Mouse (Mus musculus): ENCODE data around the gene Dock10. TPM values are rescaled to one million over a fixed set of nuclear protein-coding genes. Genes with fewer than 3 reads are reported as not detected.

The Dock10 gene
- polyA plus RNA-seq, 1 experiment from 2014 or later, result 4.2 TPM

GRCm38 (mm10) chr1:80643866-80644451, 114.4 kb downstream of the Dock10 start:
- no peak overlapping the region for H3K9ac ChIP-seq
- H3K4me2 ChIP-seq, result no peak overlapping the region
- H3K27me3 ChIP-seq (replicated peaks), result no peaks in the 10 kb centered on the region
- H3K36me3 ChIP-seq (replicated peaks), result no peaks in the 10 kb centered on the region
- H3K9me3 ChIP-seq, result no peaks in the 10 kb centered on the region
- H3K27ac ChIP-seq, result no peak overlapping the region
- H3K4me3 ChIP-seq, result no peak overlapping the region
- no peak for ATAC-seq (replicated peaks)
- H3K4me1 ChIP-seq, result no peaks in the 10 kb centered on the region
- 91% methylated on average over 4 of the region's 4 CpGs for WGBS

GRCm38 (mm10) chr1:80641832-80642231, 116.5 kb downstream of the Dock10 start:
- no peaks in the 10 kb centered on the region for H3K4me1 ChIP-seq
- 88% methylated on average over 3 of the region's 3 CpGs for WGBS
- H3K27me3 ChIP-seq (replicated peaks), result no peaks in the 10 kb centered on the region
- H3K9ac ChIP-seq, result no peak overlapping the region
- no peak overlapping the region for H3K27ac ChIP-seq
- H3K4me3 ChIP-seq, result no peak overlapping the region
- H3K9me3 ChIP-seq, result no peaks in the 10 kb centered on the region
- ATAC-seq (replicated peaks), result no peak
- H3K4me2 ChIP-seq, result no peak overlapping the region
- H3K36me3 ChIP-seq (replicated peaks), result no peaks in the 10 kb centered on the region

DNA sequence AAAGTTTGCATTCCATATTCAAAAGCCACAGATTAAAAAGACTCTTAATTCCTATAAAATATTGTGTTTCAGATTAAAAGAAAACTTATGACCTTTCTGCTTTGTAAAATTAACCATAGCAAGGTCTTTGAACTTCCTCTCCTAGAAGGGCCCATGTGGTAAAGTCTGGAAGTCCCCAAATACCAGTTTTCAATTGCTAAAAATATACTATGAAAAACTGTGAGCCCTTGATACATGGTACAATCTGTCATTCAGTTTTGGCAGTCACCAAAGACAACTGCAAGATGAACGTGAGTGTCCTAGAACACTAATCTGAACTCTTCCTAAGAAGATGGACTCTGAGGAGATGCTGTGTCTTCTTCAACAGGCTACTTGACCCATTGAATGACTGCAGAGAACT, 117.0 kb downstream of the Dock10 start:
- H3K4me3 ChIP-seq, result no peak overlapping the region
- H3K4me1 ChIP-seq, result no peaks in the 10 kb centered on the region
- H3K9me3 ChIP-seq, result no peaks in the 10 kb centered on the region
- no peak overlapping the region for H3K27ac ChIP-seq
- ATAC-seq (replicated peaks), result no peak
- H3K4me2 ChIP-seq, result no peak overlapping the region
- H3K36me3 ChIP-seq (replicated peaks), result no peaks in the 10 kb centered on the region
- H3K27me3 ChIP-seq (replicated peaks), result no peaks in the 10 kb centered on the region
- H3K9ac ChIP-seq, result no peak overlapping the region
- 88% methylated on average over 1 of the region's 1 CpGs for WGBS

DNA sequence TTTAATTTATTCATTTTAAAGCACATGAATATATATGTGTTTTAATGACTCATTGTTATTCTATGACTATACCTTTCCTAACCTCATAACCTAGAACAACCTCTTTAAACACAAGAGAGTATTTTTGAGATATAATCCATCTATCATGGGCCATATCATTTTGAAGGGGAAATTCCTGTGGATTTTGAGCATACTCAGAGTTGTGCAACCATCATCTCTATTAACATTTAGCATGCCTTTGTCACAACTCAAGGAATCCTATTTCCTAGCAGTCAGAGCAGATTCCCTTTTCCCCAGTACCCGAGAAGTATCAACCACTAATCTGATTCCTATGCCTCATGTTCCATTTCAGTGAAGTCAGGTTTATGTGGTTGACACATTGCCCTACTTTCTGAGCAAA, 118.8 kb downstream of the Dock10 start:
- Histone ChIP-seq H3K36me3 (replicated peaks) (no peaks in the 10 kb centered on the region), H3K4me2 (no peak overlapping the region), H3K4me1 (no peaks in the 10 kb centered on the region), H3K9ac (no peak overlapping the region), H3K9me3 (no peaks in the 10 kb centered on the region), H3K27ac (no peak overlapping the region), H3K4me3 (no peak overlapping the region), H3K27me3 (replicated peaks) (no peaks in the 10 kb centered on the region)
- ATAC-seq (replicated peaks), result no peak
- WGBS, result 96% methylated on average over 1 of the region's 1 CpGs

DNA sequence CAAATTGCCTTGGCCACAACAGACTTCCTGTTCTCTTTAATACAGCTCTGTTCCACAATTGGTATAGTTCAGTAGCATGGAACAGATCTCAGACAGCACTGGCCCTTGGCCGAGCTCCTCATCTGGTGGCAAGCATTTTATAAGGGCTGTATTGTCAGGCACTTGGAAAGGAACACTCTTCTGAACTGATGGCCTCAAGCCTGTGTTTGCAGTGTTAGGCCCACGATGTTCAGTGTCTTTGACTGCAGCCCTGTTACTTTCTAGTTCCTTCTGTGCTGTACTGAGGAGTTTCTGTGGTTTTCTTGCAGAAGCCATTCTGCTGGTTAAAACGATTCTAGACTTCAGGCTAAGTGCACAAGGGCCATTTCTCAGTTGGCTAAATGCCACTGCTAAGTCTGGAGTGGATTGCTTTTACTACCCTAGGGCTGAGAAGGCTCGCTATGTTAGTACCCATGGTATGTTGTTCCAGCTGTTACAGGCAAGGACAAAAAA, 121.1 kb downstream of the Dock10 start:
- no peaks in the 10 kb centered on the region for H3K36me3 ChIP-seq (replicated peaks)
- no peak for ATAC-seq (replicated peaks)
- no peak overlapping the region for H3K9ac ChIP-seq
- H3K27ac ChIP-seq, result no peak overlapping the region
- H3K27me3 ChIP-seq (replicated peaks), result no peaks in the 10 kb centered on the region
- H3K4me3 ChIP-seq, result no peak overlapping the region
- 83% methylated on average over 4 of the region's 4 CpGs for WGBS
- no peaks in the 10 kb centered on the region for H3K9me3 ChIP-seq
- no peak overlapping the region for H3K4me2 ChIP-seq
- no peaks in the 10 kb centered on the region for H3K4me1 ChIP-seq

- ATAC-seq (replicated peaks), result no peak
- no peak overlapping the region for H3K4me2 ChIP-seq
- no peaks in the 10 kb centered on the region for H3K9me3 ChIP-seq
- no peaks in the 10 kb centered on the region for H3K36me3 ChIP-seq (replicated peaks)
- 93% methylated on average over 4 of the region's 4 CpGs for WGBS
- no peaks in the 10 kb centered on the region for H3K27me3 ChIP-seq (replicated peaks)
- no peak overlapping the region for H3K4me3 ChIP-seq
- H3K9ac ChIP-seq, result no peak overlapping the region
- peaks cover 1% of the 10 kb centered on the region; the same call in 1 of the 2 replicates for H3K4me1 ChIP-seq
- no peak overlapping the region for H3K27ac ChIP-seq
Measured at GRCm38 (mm10) chr1:80635825-80636224, 122.5 kb downstream of the Dock10 start.

DNA sequence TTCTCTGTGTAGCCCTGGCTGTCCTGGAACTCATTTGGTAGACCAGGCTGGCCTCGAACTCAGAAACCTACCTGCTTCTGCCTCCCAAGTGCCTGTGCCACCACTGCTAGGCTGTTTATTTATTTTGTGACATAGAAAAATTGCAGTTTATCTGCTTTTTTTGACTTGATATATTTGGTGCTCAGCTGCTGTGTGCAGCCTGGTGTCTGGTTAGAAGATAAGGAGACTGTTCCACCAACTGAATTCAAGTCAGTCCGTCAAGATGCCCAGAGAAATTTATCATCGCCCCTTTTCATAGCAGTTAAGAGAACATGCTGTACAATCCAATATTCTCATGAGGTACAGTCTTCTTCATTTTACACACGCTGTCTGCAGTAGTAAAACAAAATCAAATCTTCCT, 124.8 kb downstream of the Dock10 start:
- H3K9me3 ChIP-seq, result no peaks in the 10 kb centered on the region
- H3K4me2 ChIP-seq, result no peak overlapping the region
- no peak overlapping the region for H3K27ac ChIP-seq
- H3K9ac ChIP-seq, result no peak overlapping the region
- no peaks in the 10 kb centered on the region for H3K36me3 ChIP-seq (replicated peaks)
- WGBS, result 87% methylated on average over 4 of the region's 4 CpGs
- no peak for ATAC-seq (replicated peaks)
- H3K4me3 ChIP-seq, result no peak overlapping the region
- H3K27me3 ChIP-seq (replicated peaks), result no peaks in the 10 kb centered on the region
- peaks cover 5% of the 10 kb centered on the region; the same call in 1 of the 2 replicates for H3K4me1 ChIP-seq

DNA sequence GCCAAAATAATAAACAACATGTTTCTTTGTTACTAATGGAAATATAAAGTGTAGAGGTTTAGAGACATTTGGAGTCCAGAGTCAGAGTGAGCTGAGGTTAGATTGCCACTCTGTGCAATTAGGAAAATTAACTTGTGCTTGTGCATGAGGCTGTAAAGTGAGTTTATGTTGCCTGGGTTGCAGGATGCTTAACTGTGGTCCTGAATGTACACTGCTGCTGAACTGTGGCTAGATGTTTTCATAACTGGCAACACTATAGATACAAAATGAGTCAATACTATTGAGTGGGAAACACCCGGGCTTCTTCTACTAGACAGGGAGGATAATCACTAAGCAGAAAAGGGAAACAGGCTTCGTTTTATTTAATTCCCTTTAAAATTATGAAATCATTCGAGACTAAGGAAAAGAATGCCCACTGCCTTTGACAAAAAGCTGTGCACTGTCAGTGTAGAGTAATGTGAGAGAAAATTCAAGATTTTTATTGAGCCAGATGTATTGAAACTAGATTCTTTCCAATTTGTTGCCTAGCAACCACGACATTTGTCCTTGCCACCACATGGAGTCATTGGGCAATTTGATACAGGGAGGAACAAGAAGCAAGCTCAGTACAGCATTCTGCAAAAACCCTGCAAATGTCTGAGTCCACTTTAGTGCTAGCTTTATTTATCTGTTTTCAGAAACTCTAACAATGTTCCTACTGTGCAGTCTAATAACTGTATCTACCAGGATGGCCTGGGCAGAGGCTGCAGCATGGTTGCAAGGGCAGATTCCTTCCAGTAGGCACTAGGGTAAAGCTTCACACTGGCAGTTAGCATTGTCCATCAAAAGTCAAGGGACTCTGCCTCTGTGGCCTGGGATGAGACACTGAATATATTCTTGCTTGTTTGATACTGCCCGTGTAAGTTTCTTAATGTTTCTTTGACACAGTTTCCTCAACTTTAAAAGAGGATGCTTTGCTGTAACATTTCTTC, 127.9 kb downstream of the Dock10 start:
- ATAC-seq (replicated peaks), result peak; percentile 87

GRCm38 (mm10) chr1:80628054-80628453, 130.3 kb downstream of the Dock10 start:
- Histone ChIP-seq H3K4me1 (peaks cover 5% of the 10 kb centered on the region; the same call in 1 of the 2 replicates), H3K9me3 (no peaks in the 10 kb centered on the region), H3K4me2 (no peak overlapping the region), H3K36me3 (replicated peaks) (no peaks in the 10 kb centered on the region), H3K27ac (no peak overlapping the region), H3K4me3 (no peak overlapping the region), H3K9ac (no peak overlapping the region), H3K27me3 (replicated peaks) (no peaks in the 10 kb centered on the region)
- ATAC-seq (replicated peaks), result no peak

More for the DNA sequence above, 127.9 kb downstream of the Dock10 start:
- no peak overlapping the region for H3K4me2 ChIP-seq
- H3K9me3 ChIP-seq, result no peaks in the 10 kb centered on the region
- H3K36me3 ChIP-seq (replicated peaks), result no peaks in the 10 kb centered on the region
- 42% methylated on average over 5 of the region's 5 CpGs for WGBS
- H3K27me3 ChIP-seq (replicated peaks), result no peaks in the 10 kb centered on the region
- peaks cover 5% of the 10 kb centered on the region; the same call in 1 of the 2 replicates for H3K4me1 ChIP-seq
- H3K4me3 ChIP-seq, result no peak overlapping the region
- H3K9ac ChIP-seq, result no peak overlapping the region
- peak overlapping the region; percentile 65 for H3K27ac ChIP-seq

DNA sequence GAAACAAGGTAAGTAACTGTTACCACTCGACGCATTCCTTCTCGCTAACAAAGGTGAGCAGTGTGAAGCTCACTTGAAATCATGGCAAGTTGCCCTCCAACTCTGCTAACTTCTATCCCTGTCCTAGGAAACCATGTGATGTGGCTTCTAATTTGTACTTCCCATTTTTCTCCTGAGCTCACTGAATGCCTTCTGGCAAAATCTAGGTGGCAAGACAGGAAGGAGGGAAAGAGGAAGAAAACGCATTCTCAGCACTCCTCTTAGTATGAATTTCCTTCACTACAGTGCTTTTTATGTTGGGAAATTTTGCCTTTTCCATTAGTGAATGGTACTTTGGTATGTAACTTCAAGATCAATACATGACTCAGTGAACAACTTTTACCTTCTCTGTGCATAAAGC, 131.5 kb downstream of the Dock10 start:
- Histone ChIP-seq H3K36me3 (replicated peaks) (no peaks in the 10 kb centered on the region), H3K9ac (no peak overlapping the region), H3K4me1 (peaks cover 5% of the 10 kb centered on the region; the same call in 1 of the 2 replicates), H3K27me3 (replicated peaks) (no peaks in the 10 kb centered on the region), H3K4me2 (no peak overlapping the region), H3K4me3 (no peak overlapping the region), H3K27ac (no peak overlapping the region), H3K9me3 (no peaks in the 10 kb centered on the region)
- ATAC-seq (replicated peaks), result no peak
- WGBS, result 93% methylated on average over 4 of the region's 4 CpGs

DNA sequence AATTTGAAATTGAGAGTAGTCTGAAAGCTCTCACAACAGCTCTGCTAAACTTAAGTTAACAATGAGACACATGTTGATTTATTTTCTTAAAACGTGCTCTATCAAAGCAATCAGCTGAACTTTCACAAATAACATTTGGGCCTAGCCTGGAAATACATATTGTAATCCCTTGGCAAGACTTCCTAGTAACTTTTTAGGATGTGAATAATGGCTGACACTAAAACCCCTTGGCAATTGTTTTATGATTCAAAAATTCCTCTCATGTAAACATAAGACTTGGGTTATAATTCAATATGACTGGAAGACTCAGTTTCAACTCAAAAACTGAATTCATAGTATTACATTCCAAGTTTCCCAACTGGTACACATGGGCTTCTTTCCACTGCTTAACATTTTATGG, 133.0 kb downstream of the Dock10 start:
- no peaks in the 10 kb centered on the region for H3K36me3 ChIP-seq (replicated peaks)
- no peak for ATAC-seq (replicated peaks)
- 84% methylated on average over 1 of the region's 1 CpGs for WGBS
- no peak overlapping the region for H3K4me3 ChIP-seq
- no peaks in the 10 kb centered on the region for H3K9me3 ChIP-seq
- no peaks in the 10 kb centered on the region for H3K27me3 ChIP-seq (replicated peaks)
- H3K4me2 ChIP-seq, result no peak overlapping the region
- H3K9ac ChIP-seq, result no peak overlapping the region
- no peak overlapping the region for H3K27ac ChIP-seq
- no peaks in the 10 kb centered on the region for H3K4me1 ChIP-seq

DNA sequence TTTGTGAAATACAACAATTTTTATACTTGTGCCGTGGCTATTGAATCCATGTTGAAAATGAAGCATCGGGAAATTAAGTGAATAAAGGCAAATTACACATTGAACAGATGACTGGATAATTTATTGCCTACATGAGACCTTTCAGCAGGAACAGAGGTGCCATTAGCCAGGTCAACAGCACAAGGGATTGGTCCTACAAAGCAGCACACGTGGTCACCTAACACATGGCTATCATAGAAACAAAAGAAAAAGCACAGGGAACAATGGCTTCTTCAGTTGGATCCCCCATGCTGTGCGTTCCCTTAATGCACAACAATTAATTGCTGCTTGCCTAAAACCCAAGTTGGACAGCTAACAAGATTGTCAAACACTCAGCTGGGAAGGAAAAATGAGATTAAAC, 133.8 kb downstream of the Dock10 start:
- no peak overlapping the region for H3K4me2 ChIP-seq
- H3K9me3 ChIP-seq, result no peaks in the 10 kb centered on the region
- no peak overlapping the region for H3K27ac ChIP-seq
- no peaks in the 10 kb centered on the region for H3K36me3 ChIP-seq (replicated peaks)
- H3K4me1 ChIP-seq, result no peaks in the 10 kb centered on the region
- ATAC-seq (replicated peaks), result no peak
- no peak overlapping the region for H3K9ac ChIP-seq
- no peak overlapping the region for H3K4me3 ChIP-seq
- H3K27me3 ChIP-seq (replicated peaks), result no peaks in the 10 kb centered on the region
- 62% methylated on average over 4 of the region's 4 CpGs for WGBS

All from midbrain, embryonic 15.5 days (tissue).